Mouse (Mus musculus) forebrain, postnatal 0 days (tissue): ENCODE results near the gene 9430007A20Rik. TPM values are rescaled to one million over a fixed set of nuclear protein-coding genes. Genes with fewer than 3 reads are reported as not detected.

Source experiments
- ATAC-seq: fragments of 200-750 bp; cut with Nextera tagmentation; 2 replicates; pipeline ENCODE4 v1.8.0; 2017; ENCODE audit warnings: mild to moderate bottlenecking, moderate library complexity
- DNase-seq: peaks from one replicate; pipeline ENCODE4 v3.0.0-alpha.2; 2015
- H3K27ac ChIP-seq: fragments of 300-500 bp; sonication (generic); 2 replicates; pipeline ENCODE4 v1.5.1; 2014; ENCODE audit warnings: low read depth, mild to moderate bottlenecking, antibody characterized with exemption, low read length, moderate library complexity, mixed read lengths
- H3K27me3 ChIP-seq: fragments of 300-500 bp; sonication (generic); 2 replicates; pipeline ENCODE4 v1.6.1; 2014; ENCODE audit warnings: mild to moderate bottlenecking, low read length, mixed read lengths; ENCODE audit not compliant: insufficient read depth
- H3K36me3 ChIP-seq: fragments of 300-500 bp; sonication (generic); 2 replicates; pipeline ENCODE4 v1.6.1; 2014; ENCODE audit warnings: mild to moderate bottlenecking, moderate library complexity; ENCODE audit not compliant: insufficient read depth
- H3K4me1 ChIP-seq: fragments of 300-500 bp; sonication (generic); 2 replicates; pipeline ENCODE4 v1.6.1; 2014; ENCODE audit warnings: antibody characterized with exemption; ENCODE audit not compliant: insufficient read depth
- H3K4me2 ChIP-seq: fragments of 300-500 bp; sonication (generic); 2 replicates; pipeline ENCODE4 v1.6.1; 2014; ENCODE audit warnings: low read depth, mild to moderate bottlenecking, moderate library complexity
- H3K4me3 ChIP-seq: fragments of 300-500 bp; sonication (generic); 2 replicates; pipeline ENCODE4 v1.5.1; 2014; ENCODE audit warnings: low read depth, low read length, mixed read lengths
- H3K9ac ChIP-seq: fragments of 300-500 bp; sonication (generic); 2 replicates; pipeline ENCODE4 v1.6.1; 2014; ENCODE audit warnings: mild to moderate bottlenecking
- H3K9me3 ChIP-seq: fragments of 300-500 bp; sonication (generic); 2 replicates; pipeline ENCODE4 v1.6.1; 2016; ENCODE audit warnings: low read length
- CTCF ChIP-seq: sonication (generic); IDR thresholded peaks from 2 replicates; pipeline ENCODE4 v1.5.1; 2016; ENCODE audit warnings: antibody characterized with exemption, control low read depth, low read depth
- WGBS: fragments of 180-500 bp; shearing (Covaris S2); extraction: QIAGEN DNeasy Blood & Tissue Kit; methylation state at CpG from one replicate; pipeline ENCODE4 v1.1.7; 2014; 5-methylcytosine and 5-hydroxymethylcytosine counted together
- polyA plus RNA-seq: library from polyadenylated mRNA; unstranded; fragments of >200 nt; fragmentation: Nextera tagmentation; extraction: Ambion mirVana; gene quantifications from 2 replicates; pipeline ENCODE4 v1.2.1, GENCODE M21; 2015
- total RNA-seq: library from RNA; depleted of rRNA; stranded (reverse); fragments of >200 nt; gene quantifications from 2 replicates; pipeline ENCODE4 v1.2.3, GENCODE M21; 2014; rRNA removed

The 9430007A20Rik gene
- total and polyA plus RNA-seq, 2 experiments from 2014 or later: not detected

GRCm38 (mm10) chr4:144561205-144561604 lies 41.6 kb downstream of the 9430007A20Rik start:
- Histone ChIP-seq H3K4me3 (no peak overlapping the region), H3K27ac (no peak overlapping the region), H3K9ac (no peak overlapping the region), H3K4me1 (no peaks in the 10 kb centered on the region), H3K4me2 (no peak overlapping the region), H3K36me3 (no peaks in the 10 kb centered on the region), H3K27me3 (no peaks in the 10 kb centered on the region), H3K9me3 (peaks cover 23% of the 10 kb centered on the region)
- no peak for TF ChIP-seq CTCF
- whole genome bisulfite sequencing: 61% methylated on average over 2 of the region's 2 CpGs
- ATAC-seq (no peak), DNase-seq (no peak)

- 89% methylated on average over 1 of the region's 1 CpGs for WGBS
- H3K4me3 ChIP-seq: no peak within 1 kb of the TSS
- no peaks in the 10 kb centered on the region for H3K4me1 ChIP-seq
- DNase-seq (no peak), ATAC-seq (no peak)
- peaks cover 8% of the 10 kb centered on the region for H3K9me3 ChIP-seq
- H3K27ac ChIP-seq: no peak within 1 kb of the TSS
- no peak for TF ChIP-seq CTCF
- no peaks in the 10 kb centered on the region for H3K27me3 ChIP-seq
- H3K4me2 ChIP-seq: no peak within 1 kb of the TSS
- no peak within 1 kb of the TSS for H3K9ac ChIP-seq
- no peaks in the 10 kb centered on the region for H3K36me3 ChIP-seq
Observed at GRCm38 (mm10) chr4:144565034-144565433, 45.4 kb downstream of the 9430007A20Rik start, which contains the start of gene Gm13124. Gene Gm13124, minus strand, starts transcription at chr4:144565134.

GRCm38 (mm10) chr4:144567752-144568151 lies 48.1 kb downstream of the 9430007A20Rik start:
- DNase-seq: no peak
- no peak overlapping the region for H3K4me3 ChIP-seq
- H3K4me1 ChIP-seq: no peaks in the 10 kb centered on the region
- H3K4me2 ChIP-seq: no peak overlapping the region
- H3K36me3 ChIP-seq: no peaks in the 10 kb centered on the region
- H3K27me3 ChIP-seq: no peaks in the 10 kb centered on the region
- H3K9me3 ChIP-seq: peaks cover 6% of the 10 kb centered on the region; the same call in 1 of the 2 replicates
- TF ChIP-seq CTCF: no peak
- no peak overlapping the region for H3K9ac ChIP-seq
- H3K27ac ChIP-seq: no peak overlapping the region
- ATAC-seq: no peak

Other genes with a start within 250 kb of the 9430007A20Rik start
- not detected in 2 replicates for gene Pramel5, start 239.3 kb upstream of the 9430007A20Rik start, total RNA-seq
- not detected in 2 replicates for gene Pramel5, start 239.3 kb upstream of the 9430007A20Rik start, polyA plus RNA-seq
- gene Gm13128, start 189.6 kb upstream of the 9430007A20Rik start, total RNA-seq: not detected in 2 replicates
- gene Gm13128, start 189.6 kb upstream of the 9430007A20Rik start, polyA plus RNA-seq: not detected in 2 replicates
- not detected in 2 replicates for gene Gm13119, start 161.9 kb upstream of the 9430007A20Rik start, total RNA-seq
- gene Gm13119, start 161.9 kb upstream of the 9430007A20Rik start, polyA plus RNA-seq: not detected in 2 replicates
- not detected in 2 replicates for gene Pramef20, start 141.9 kb upstream of the 9430007A20Rik start, total RNA-seq
- not detected in 2 replicates for gene Pramef20, start 141.9 kb upstream of the 9430007A20Rik start, polyA plus RNA-seq
- gene Pramef12, start 111.4 kb upstream of the 9430007A20Rik start, total RNA-seq: not detected in 2 replicates
- gene Pramef12, start 111.4 kb upstream of the 9430007A20Rik start, polyA plus RNA-seq: not detected in 2 replicates
- not detected in 2 replicates for gene 1700012P22Rik, start 81.0 kb upstream of the 9430007A20Rik start, total RNA-seq
- gene 1700012P22Rik, start 81.0 kb upstream of the 9430007A20Rik start, polyA plus RNA-seq: not detected in 2 replicates
- not detected in 2 replicates for gene Gm9944, start 66.5 kb upstream of the 9430007A20Rik start, total RNA-seq
- gene Gm9944, start 66.5 kb upstream of the 9430007A20Rik start, polyA plus RNA-seq: not detected in 2 replicates
- gene Aadacl3, start 56.1 kb upstream of the 9430007A20Rik start, total RNA-seq: not detected in 2 replicates
- gene Aadacl3, start 56.1 kb upstream of the 9430007A20Rik start, polyA plus RNA-seq: not detected in 2 replicates
- gene Gm13124, start 45.3 kb downstream of the 9430007A20Rik start, total RNA-seq: not detected in 2 replicates
- not detected in 2 replicates for gene Gm13124, start 45.3 kb downstream of the 9430007A20Rik start, polyA plus RNA-seq
- gene Aadacl4, start 93.9 kb downstream of the 9430007A20Rik start, total RNA-seq: not detected in 2 replicates
- gene Aadacl4, start 93.9 kb downstream of the 9430007A20Rik start, polyA plus RNA-seq: not detected in 2 replicates
- not detected in 2 replicates for gene Gm436, start 166.5 kb downstream of the 9430007A20Rik start, total RNA-seq
- gene Gm436, start 166.5 kb downstream of the 9430007A20Rik start, polyA plus RNA-seq: not detected in 2 replicates
- not detected in 2 replicates for gene Gm13178, start 201.6 kb downstream of the 9430007A20Rik start, total RNA-seq
- not detected in 2 replicates for gene Gm13178, start 201.6 kb downstream of the 9430007A20Rik start, polyA plus RNA-seq